Mouse (Mus musculus) cortical plate, adult 2 months (tissue): ENCODE data around the gene Sgsh.

ENCODE experiments used
- CTCF ChIP-seq: fragments of 200-500 bp; IDR thresholded peaks from 2 replicates; pipeline ENCODE4 v1.5.1; 2011; ENCODE audit warnings: mild to moderate bottlenecking, control low read depth, low read length; ENCODE audit not compliant: insufficient read depth; ENCODE audit errors: extremely low read depth
- POLR2A ChIP-seq: fragments of 200-500 bp; IDR thresholded peaks from 2 replicates; pipeline ENCODE4 v1.6.1; 2011; ENCODE audit warnings: mild to moderate bottlenecking, low read length, control low read depth; ENCODE audit not compliant: insufficient read depth; ENCODE audit errors: extremely low read depth

DNA sequence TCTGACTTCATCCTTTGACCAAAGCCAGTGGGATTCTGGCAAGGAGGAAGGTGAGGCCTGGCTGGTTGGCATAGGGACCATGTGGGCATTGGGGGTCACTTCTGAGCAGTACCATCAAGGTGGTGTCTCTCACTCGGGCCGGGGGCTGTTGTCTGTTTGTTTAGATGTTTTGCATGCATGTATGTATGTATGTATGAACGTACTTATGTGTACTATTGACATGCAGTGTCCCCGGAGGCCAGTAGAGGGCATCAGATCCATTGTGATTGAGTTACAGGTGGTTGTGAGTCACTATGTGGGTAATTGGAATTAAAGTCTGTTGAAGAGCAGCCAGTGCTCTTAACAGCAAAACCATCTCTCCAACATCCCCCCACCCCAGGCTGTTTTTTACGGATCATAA lies 15.7 kb downstream of the Sgsh start:
- peak; percentile 90 for TF ChIP-seq CTCF
- TF ChIP-seq POLR2A = no peak
